Mouse (Mus musculus) midbrain, embryonic 12.5 days (tissue): Measurements from ENCODE around the gene Osbpl6. TPM values are rescaled to one million over a fixed set of nuclear protein-coding genes. Genes with fewer than 3 reads are reported as not detected.
"Not testable (repeated sequence)": the region's sequence is repeated elsewhere in the genome, so short reads cannot be mapped to it uniquely, and the experiment has no call there.

Source experiments
- ATAC-seq: fragments of 200-750 bp; cut with Nextera tagmentation; 2 replicates; pipeline ENCODE4 v1.8.0; 2017; ENCODE audit warnings: low read depth, moderate TSS enrichment, moderate library complexity; ENCODE audit not compliant: low FRiP score
- H3K27ac ChIP-seq: fragments of 300-500 bp; sonication (generic); replicated peaks from 2 replicates; pipeline ENCODE4 v1.5.1; 2016; ENCODE audit warnings: mild to moderate bottlenecking
- H3K27me3 ChIP-seq: fragments of 300-500 bp; sonication (generic); 2 replicates; pipeline ENCODE4 v1.6.1; 2016; ENCODE audit warnings: mild to moderate bottlenecking
- H3K36me3 ChIP-seq: fragments of 300-500 bp; sonication (generic); 2 replicates; pipeline ENCODE4 v1.6.1; 2016
- H3K4me1 ChIP-seq: fragments of 300-500 bp; sonication (generic); 2 replicates; pipeline ENCODE4 v1.6.1; 2016
- H3K4me2 ChIP-seq: fragments of 300-500 bp; sonication (generic); replicated peaks from 2 replicates; pipeline ENCODE4 v1.6.1; 2016; ENCODE audit warnings: mild to moderate bottlenecking, moderate library complexity
- H3K4me3 ChIP-seq: fragments of 300-500 bp; sonication (generic); 2 replicates; pipeline ENCODE4 v1.5.1; 2016; ENCODE audit warnings: mild to moderate bottlenecking
- H3K9ac ChIP-seq: fragments of 300-500 bp; sonication (generic); replicated peaks from 2 replicates; pipeline ENCODE4 v1.6.1; 2016; ENCODE audit warnings: mild to moderate bottlenecking, moderate library complexity
- H3K9me3 ChIP-seq: fragments of 300-500 bp; sonication (generic); 2 replicates; pipeline ENCODE4 v1.6.1; 2016; ENCODE audit warnings: mild to moderate bottlenecking
- WGBS: fragments of 180-500 bp; shearing (Covaris S2); methylation state at CpG from one replicate; pipeline ENCODE4 v1.1.7; 2016; 5-methylcytosine and 5-hydroxymethylcytosine counted together
- polyA plus RNA-seq: library from polyadenylated mRNA; unstranded; fragments of >200 nt; fragmentation: Nextera tagmentation; extraction: Ambion mirVana; gene quantifications from 2 replicates; pipeline ENCODE4 v1.2.1, GENCODE M21; 2016

The Osbpl6 gene
- polyA plus RNA-seq, 1 experiment from 2014 or later, result 16.0 TPM

DNA sequence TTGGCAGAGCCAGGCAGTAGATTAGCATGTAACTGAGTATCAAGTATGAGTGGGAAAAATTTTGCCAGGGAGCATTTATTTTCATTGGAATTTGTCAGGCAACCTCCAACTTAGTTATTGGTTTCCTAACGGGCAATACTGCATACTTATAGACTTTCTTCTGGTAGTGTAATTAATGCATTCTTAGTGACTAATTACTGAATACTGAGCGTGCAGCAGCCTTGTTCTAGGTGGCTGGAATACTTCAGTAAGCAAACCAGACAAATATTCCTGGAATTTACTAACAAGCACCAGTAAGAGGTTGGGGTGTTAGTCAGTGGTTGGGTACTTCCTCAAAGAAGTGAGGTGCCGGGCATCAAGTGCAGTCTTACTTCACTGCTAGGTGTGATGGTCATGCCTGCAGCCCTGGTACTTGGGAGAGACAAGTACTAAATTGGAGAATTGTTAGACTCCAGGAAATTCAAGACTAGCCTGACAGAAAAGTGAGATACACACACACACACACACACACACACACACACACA is 186.2 kb downstream of the Osbpl6 start:
- Histone ChIP-seq H3K4me1 (no peaks in the 10 kb centered on the region), H3K4me3 (no peak overlapping the region), H3K27ac (no peak overlapping the region), H3K9me3 (no peaks in the 10 kb centered on the region), H3K4me2 (no peak overlapping the region), H3K27me3 (no peaks in the 10 kb centered on the region), H3K9ac (no peak overlapping the region), H3K36me3 (0 out of 2 replicates have a peak, but pooled peaks cover 6% of the 10 kb centered on the region)
- no peak for ATAC-seq
- 89% methylated on average over 3 of the region's 3 CpGs for WGBS

DNA sequence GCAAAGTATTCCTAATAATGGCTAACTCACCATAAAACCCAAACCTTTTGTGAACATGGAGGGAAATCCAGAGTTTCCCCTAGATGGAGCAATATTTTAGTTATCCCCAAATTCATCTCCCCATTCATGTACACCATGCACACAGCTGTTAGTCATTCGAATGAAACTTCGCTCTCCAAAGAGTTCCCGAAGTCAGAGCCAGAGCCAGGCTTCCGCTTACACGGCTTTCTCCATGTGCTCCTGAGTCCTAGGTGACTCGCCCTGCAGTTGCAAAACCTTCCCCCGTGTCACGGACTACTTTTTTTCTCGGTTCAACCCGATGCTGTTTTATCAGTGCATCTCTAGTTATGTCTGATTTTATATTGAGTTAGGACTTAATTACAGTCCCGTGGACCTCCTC is 191.2 kb downstream of the Osbpl6 start:
- WGBS, result 86% methylated on average over 11 of the region's 11 CpGs

DNA sequence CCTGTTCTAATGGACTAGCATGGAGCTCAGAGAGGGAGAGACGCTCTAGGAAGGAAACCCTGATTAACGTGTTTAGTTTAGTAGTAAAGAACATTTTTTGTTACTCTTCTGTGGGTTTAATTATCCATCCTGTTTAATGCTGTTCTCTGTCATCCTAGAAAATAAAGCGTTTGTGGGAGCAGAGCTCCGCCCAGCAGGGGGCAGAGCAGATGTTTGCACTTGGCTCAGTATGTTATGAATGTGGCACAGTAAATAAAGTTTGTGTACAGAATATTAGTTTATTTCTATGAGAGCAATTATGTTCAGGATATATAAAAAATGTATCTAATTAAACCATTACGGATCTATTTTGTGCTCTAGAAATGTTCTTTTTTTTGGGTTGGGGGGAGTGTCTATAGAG is 192.9 kb downstream of the Osbpl6 start:
- Histone ChIP-seq H3K4me1 (no peaks in the 10 kb centered on the region), H3K4me3 (no peak overlapping the region), H3K27ac (no peak overlapping the region), H3K36me3 (0 out of 2 replicates have a peak, but pooled peaks cover 4% of the 10 kb centered on the region), H3K27me3 (no peaks in the 10 kb centered on the region), H3K4me2 (no peak overlapping the region), H3K9ac (no peak overlapping the region), H3K9me3 (no peaks in the 10 kb centered on the region)
- ATAC-seq, result no peak
- 81% methylated on average over 5 of the region's 5 CpGs for WGBS

More for the DNA sequence above, 191.2 kb downstream of the Osbpl6 start:
- Histone ChIP-seq H3K4me2 (no peak overlapping the region), H3K4me1 (no peaks in the 10 kb centered on the region), H3K4me3 (no peak overlapping the region), H3K9me3 (no peaks in the 10 kb centered on the region), H3K9ac (no peak overlapping the region), H3K27ac (no peak overlapping the region), H3K36me3 (0 out of 2 replicates have a peak, but pooled peaks cover 4% of the 10 kb centered on the region), H3K27me3 (no peaks in the 10 kb centered on the region)
- ATAC-seq, result no peak

GRCm38 (mm10) chr2:76602256-76602655 is 195.9 kb downstream of the Osbpl6 start:
- Histone ChIP-seq H3K36me3 (no peaks in the 10 kb centered on the region), H3K9ac (no peak overlapping the region), H3K9me3 (no peaks in the 10 kb centered on the region), H3K27ac (no peak overlapping the region), H3K27me3 (no peaks in the 10 kb centered on the region), H3K4me3 (no peak overlapping the region), H3K4me2 (no peak overlapping the region), H3K4me1 (no peaks in the 10 kb centered on the region)
- 92% methylated on average over 1 of the region's 1 CpGs for WGBS
- ATAC-seq, result no peak

- 84% methylated on average over 3 of the region's 3 CpGs for WGBS
- H3K27me3 ChIP-seq, result no peaks in the 10 kb centered on the region
- no peaks in the 10 kb centered on the region for H3K4me1 ChIP-seq
- no peaks in the 10 kb centered on the region for H3K9me3 ChIP-seq
- no peak overlapping the region for H3K4me2 ChIP-seq
- no peak overlapping the region for H3K4me3 ChIP-seq
- ATAC-seq, result no peak
- no peaks in the 10 kb centered on the region for H3K36me3 ChIP-seq
- H3K27ac ChIP-seq, result no peak overlapping the region
- H3K9ac ChIP-seq, result no peak overlapping the region
These were observed 200.4 kb downstream of the Osbpl6 start for GRCm38 (mm10) chr2:76606704-76607103.

- H3K9ac ChIP-seq, result no peak overlapping the region
- no peaks in the 10 kb centered on the region for H3K27me3 ChIP-seq
- ATAC-seq, result no peak
- WGBS, result 86% methylated on average over 10 of the region's 10 CpGs
- H3K4me3 ChIP-seq, result no peak overlapping the region
- no peak overlapping the region for H3K4me2 ChIP-seq
- no peaks in the 10 kb centered on the region for H3K36me3 ChIP-seq
- H3K27ac ChIP-seq, result no peak overlapping the region
- H3K9me3 ChIP-seq, result no peaks in the 10 kb centered on the region
- H3K4me1 ChIP-seq, result no peaks in the 10 kb centered on the region
These were observed 204.2 kb downstream of the Osbpl6 start for GRCm38 (mm10) chr2:76610326-76611104.

- H3K4me3 ChIP-seq, result no peak overlapping the region
- H3K4me1 ChIP-seq, result no peaks in the 10 kb centered on the region
- H3K36me3 ChIP-seq, result no peaks in the 10 kb centered on the region
- H3K4me2 ChIP-seq, result no peak overlapping the region
- no peaks in the 10 kb centered on the region for H3K27me3 ChIP-seq
- no peak overlapping the region for H3K27ac ChIP-seq
- H3K9ac ChIP-seq, result no peak overlapping the region
- 90% methylated on average over 3 of the region's 3 CpGs for WGBS
- no peaks in the 10 kb centered on the region for H3K9me3 ChIP-seq
- ATAC-seq, result no peak
These were observed 205.7 kb downstream of the Osbpl6 start for GRCm38 (mm10) chr2:76611996-76612395.

- Histone ChIP-seq H3K36me3 (peaks cover 5% of the 10 kb centered on the region), H3K27ac (no peak overlapping the region), H3K4me1 (no peaks in the 10 kb centered on the region), H3K9me3 (no peaks in the 10 kb centered on the region), H3K4me3 (no peak overlapping the region), H3K27me3 (no peaks in the 10 kb centered on the region), H3K4me2 (no peak overlapping the region), H3K9ac (no peak overlapping the region)
- 43% methylated on average over 1 of the region's 1 CpGs for WGBS
- no peak for ATAC-seq
These were observed 211.8 kb downstream of the Osbpl6 start for GRCm38 (mm10) chr2:76618078-76618477.

DNA sequence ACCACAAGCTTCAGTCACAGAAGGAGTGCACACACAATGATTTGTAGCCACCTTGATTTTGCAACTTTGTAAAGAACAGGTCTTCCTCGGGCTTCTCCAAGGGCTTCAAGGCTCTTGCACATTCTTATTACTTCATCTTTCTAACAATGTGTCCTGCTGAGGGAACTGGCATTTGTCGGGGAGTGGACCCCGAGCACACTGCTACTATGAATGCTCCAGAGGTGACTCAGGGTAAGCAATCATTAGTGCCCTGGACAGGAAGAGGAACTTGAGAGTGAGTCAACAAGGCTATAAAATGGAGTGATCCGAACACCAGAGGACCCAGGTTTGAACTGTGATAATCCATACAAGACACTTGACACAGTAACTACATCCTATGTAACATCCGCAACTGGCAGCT is 213.9 kb downstream of the Osbpl6 start:
- WGBS, result 93% methylated on average over 5 of the region's 5 CpGs
- Histone ChIP-seq H3K9ac (no peak overlapping the region), H3K27ac (no peak overlapping the region), H3K9me3 (no peaks in the 10 kb centered on the region), H3K4me3 (no peak overlapping the region), H3K4me2 (no peak overlapping the region), H3K4me1 (no peaks in the 10 kb centered on the region), H3K27me3 (no peaks in the 10 kb centered on the region), H3K36me3 (peaks cover 20% of the 10 kb centered on the region)
- no peak for ATAC-seq

- no peak overlapping the region for H3K27ac ChIP-seq
- H3K27me3 ChIP-seq, result no peaks in the 10 kb centered on the region
- H3K4me3 ChIP-seq, result no peak overlapping the region
- H3K36me3 ChIP-seq, result peaks cover 35% of the 10 kb centered on the region
- ATAC-seq, result no peak
- H3K4me1 ChIP-seq, result no peaks in the 10 kb centered on the region
- no peak overlapping the region for H3K9ac ChIP-seq
- WGBS, result 72% methylated on average over 1 of the region's 1 CpGs
- H3K4me2 ChIP-seq, result no peak overlapping the region
- H3K9me3 ChIP-seq, result 0 out of 2 replicates have a peak, but pooled peaks cover 3% of the 10 kb centered on the region
These were observed 215.4 kb downstream of the Osbpl6 start for GRCm38 (mm10) chr2:76621724-76622123.

DNA sequence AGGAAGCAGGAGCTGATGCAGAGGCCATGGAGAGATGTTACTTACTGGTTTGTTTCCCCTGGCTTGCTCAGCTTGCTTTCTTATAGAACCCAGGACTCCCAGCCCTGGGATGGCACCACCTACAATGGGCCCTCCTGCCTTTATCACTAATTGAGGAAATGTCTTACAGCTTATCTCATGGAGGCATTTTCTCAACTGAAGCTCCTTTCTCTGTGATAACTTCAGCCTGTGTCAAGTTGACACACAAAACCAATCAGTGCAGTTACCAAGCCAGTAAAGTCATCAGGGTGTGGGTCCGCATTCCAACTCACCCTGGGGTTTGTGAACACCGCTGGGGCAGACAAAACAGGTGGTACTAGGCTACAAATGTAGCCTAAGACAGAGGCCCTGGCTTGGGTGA is 216.0 kb downstream of the Osbpl6 start:
- peaks cover 41% of the 10 kb centered on the region for H3K36me3 ChIP-seq
- ATAC-seq, result not testable (repeated sequence)
- WGBS, result 93% methylated on average over 2 of the region's 2 CpGs

DNA sequence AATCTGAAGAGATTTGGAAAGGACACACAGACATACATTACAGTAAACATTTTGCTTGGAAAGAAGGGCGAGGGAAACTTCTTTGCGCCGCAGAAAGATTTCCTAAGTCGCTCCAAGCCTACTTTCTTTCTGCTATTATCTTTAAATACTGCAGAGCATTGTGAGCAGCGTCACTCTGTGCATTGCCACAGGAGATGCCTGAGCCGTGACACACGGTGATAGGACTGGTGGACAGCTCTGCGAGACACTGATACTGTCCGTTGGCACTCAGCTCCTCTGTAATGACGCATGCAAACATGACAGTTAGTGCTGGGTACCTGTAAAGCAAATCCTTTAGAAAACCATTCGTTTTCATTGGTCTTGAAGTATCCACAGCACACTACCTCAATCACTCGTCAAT is 224.0 kb downstream of the Osbpl6 start:
- Histone ChIP-seq H3K4me1 (no peaks in the 10 kb centered on the region), H3K9me3 (0 out of 2 replicates have a peak, but pooled peaks cover 3% of the 10 kb centered on the region), H3K9ac (no peak overlapping the region), H3K36me3 (peaks cover 90% of the 10 kb centered on the region), H3K27ac (no peak overlapping the region), H3K27me3 (no peaks in the 10 kb centered on the region), H3K4me2 (no peak overlapping the region), H3K4me3 (no peak overlapping the region)
- WGBS, result 96% methylated on average over 12 of the region's 12 CpGs
- ATAC-seq, result no peak

More for the DNA sequence above, 216.0 kb downstream of the Osbpl6 start:
- not testable (repeated sequence) for H3K4me2 ChIP-seq, H3K27me3 ChIP-seq, H3K9ac ChIP-seq, H3K27ac ChIP-seq, H3K4me3 ChIP-seq, H3K4me1 ChIP-seq, H3K9me3 ChIP-seq
